Mouse (Mus musculus) myocyte (in vitro differentiated cells): Measurements from ENCODE around the gene St3gal5.

Source experiments
- CEBPB ChIP-seq: IDR thresholded peaks from 2 replicates; pipeline ENCODE4 v1.6.1; 2011; ENCODE audit warnings: mild to moderate bottlenecking, moderate library complexity; ENCODE audit not compliant: poor library complexity, insufficient read depth, severe bottlenecking
- POLR2A ChIP-seq: IDR thresholded peaks from one replicate; pipeline ENCODE4 v1.6.1; 2011; ENCODE audit warnings: low read depth, mild to moderate bottlenecking, control low read depth, moderate library complexity; ENCODE audit not compliant: insufficient read length

- TF ChIP-seq POLR2A (no peak), CEBPB (no peak)
These were observed 64.9 kb downstream of the St3gal5 start for GRCm38 (mm10) chr6:72162155-72162890.
